Comparison of ENCODE assay signal across 12 mouse cellular contexts in the genomic region with DNA sequence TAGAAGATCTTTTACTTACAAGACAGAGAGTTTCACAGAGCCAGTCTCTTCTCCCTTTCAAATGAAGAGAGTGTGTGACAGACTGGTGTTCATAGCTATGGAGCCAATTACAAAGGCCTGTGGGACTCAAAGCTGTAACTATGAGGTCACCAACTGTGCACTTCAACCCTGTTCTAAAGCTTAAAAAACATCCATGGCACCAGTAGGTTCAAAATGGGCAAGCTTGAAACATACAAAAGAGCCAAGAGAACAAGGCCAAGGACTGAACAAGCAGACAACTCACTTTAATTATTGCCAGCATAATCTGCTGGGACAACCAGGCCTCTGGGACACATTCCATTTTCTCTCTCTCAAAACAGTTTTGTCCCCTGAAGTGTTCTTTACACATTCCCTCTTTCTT. TPM values are rescaled to one million over a fixed set of nuclear protein-coding genes. Genes with fewer than 3 reads are reported as not detected.
DNase-seq lines count a peak whose midpoint lies in the region; ATAC-seq lines count a peak whose summit lies in the region.
"Had no signal": no experiment of that assay in that cellular context is flagged by ENCODE, and none has a peak within 500 bp of the region (broad histone marks: within the 10 kb centered on the region; RNA-seq: fewer than 3 reads in every experiment).

No protein-coding gene starts in this region.

- no peak overlapping the region for H3K9ac ChIP-seq in hindbrain, embryonic 11.5 days (ENCODE audit: low read depth, low read length)
- H3K9ac ChIP-seq in embryonic facial prominence, embryonic 12.5 days = no peak overlapping the region
- no peak overlapping the region; the same call in 1 of the 2 replicates for H3K9ac ChIP-seq in hindbrain, embryonic 13.5 days
- no peak overlapping the region for H3K9ac ChIP-seq in midbrain, embryonic 14.5 days (replicated peaks; ENCODE audit: low read length)

- DNase-seq in hindbrain, embryonic 10.5 days (ENCODE audit: low spot score) = no peak
- no peak for DNase-seq in hindbrain, embryonic 11.5 days (ENCODE audit: low spot score)
- no peak for DNase-seq in midbrain, embryonic 14.5 days
- DNase-seq in layer of hippocampus, adult 8-10 months (ENCODE audit: low spot score in 2 of 2) = no peak
- DNase-seq in thymus, postnatal 36 days = no peak
- DNase-seq: adrenal gland, postnatal 25 days; embryo, embryonic 11 days had no signal

- no peak for ATAC-seq in hindbrain, embryonic 11.5 days (ENCODE audit: low FRiP score)
- ATAC-seq in embryonic facial prominence, embryonic 12.5 days (ENCODE audit: insufficient number of reproducible peaks, insufficient read depth, low FRiP score, low TSS enrichment) = no peak
- no peak for ATAC-seq in hindbrain, embryonic 13.5 days (ENCODE audit: low FRiP score)
- ATAC-seq in midbrain, embryonic 14.5 days (ENCODE audit: low FRiP score, low TSS enrichment) = no peak
- no peak for ATAC-seq in CD4-positive, CD25-positive, alpha-beta regulatory T cell, adult 4 months
- ATAC-seq: inflammation-experienced regulatory T-cells, adult 6 months had no signal

- H3K36me3 ChIP-seq in hindbrain, embryonic 10.5 days = peaks cover 22% of the 10 kb centered on the region
- no peaks in the 10 kb centered on the region for H3K36me3 ChIP-seq in hindbrain, embryonic 11.5 days (ENCODE audit: control insufficient read depth, insufficient read depth, low read length)
- no peaks in the 10 kb centered on the region for H3K36me3 ChIP-seq in embryonic facial prominence, embryonic 12.5 days
- H3K36me3 ChIP-seq in hindbrain, embryonic 13.5 days = no peaks in the 10 kb centered on the region
- H3K36me3 ChIP-seq in midbrain, embryonic 14.5 days (ENCODE audit: control insufficient read depth, insufficient read depth, low read length) = 0 out of 2 replicates have a peak, but pooled peaks cover 6% of the 10 kb centered on the region

- peak overlapping the region; percentile 86 for H3K4me3 ChIP-seq in hindbrain, embryonic 10.5 days
- H3K4me3 ChIP-seq in hindbrain, embryonic 11.5 days (ENCODE audit: low read depth, low read length) = no peak overlapping the region; the same call in 1 of the 2 replicates
- no peak overlapping the region for H3K4me3 ChIP-seq in embryonic facial prominence, embryonic 12.5 days
- peak overlapping the region; percentile 3; the same call in 1 of the 2 replicates for H3K4me3 ChIP-seq in hindbrain, embryonic 13.5 days
- H3K4me3 ChIP-seq in midbrain, embryonic 14.5 days (replicated peaks; ENCODE audit: low read depth, low read length) = no peak overlapping the region

- no peaks in the 10 kb centered on the region for H3K27me3 ChIP-seq in hindbrain, embryonic 10.5 days (ENCODE audit: insufficient read depth, poor library complexity, severe bottlenecking)
- H3K27me3 ChIP-seq in hindbrain, embryonic 11.5 days (ENCODE audit: control insufficient read depth, insufficient read depth, low read length) = no peaks in the 10 kb centered on the region
- H3K27me3 ChIP-seq in embryonic facial prominence, embryonic 12.5 days = no peaks in the 10 kb centered on the region
- H3K27me3 ChIP-seq in hindbrain, embryonic 13.5 days = no peaks in the 10 kb centered on the region
- H3K27me3 ChIP-seq in midbrain, embryonic 14.5 days (ENCODE audit: control insufficient read depth, insufficient read depth, low read length) = no peaks in the 10 kb centered on the region

- H3K27ac ChIP-seq in hindbrain, embryonic 10.5 days = no peak overlapping the region
- H3K27ac ChIP-seq in hindbrain, embryonic 11.5 days (ENCODE audit: low read depth, low read length) = no peak overlapping the region
- no peak overlapping the region for H3K27ac ChIP-seq in embryonic facial prominence, embryonic 12.5 days
- no peak overlapping the region for H3K27ac ChIP-seq in hindbrain, embryonic 13.5 days
- no peak overlapping the region for H3K27ac ChIP-seq in midbrain, embryonic 14.5 days (replicated peaks; ENCODE audit: low read depth, low read length)

- no peak overlapping the region for H3K4me2 ChIP-seq in hindbrain, embryonic 11.5 days (replicated peaks; ENCODE audit: low read depth, low read length)
- H3K4me2 ChIP-seq in embryonic facial prominence, embryonic 12.5 days (replicated peaks) = peak overlapping the region; percentile 91
- H3K4me2 ChIP-seq in hindbrain, embryonic 13.5 days = peak overlapping the region; percentile 94
- H3K4me2 ChIP-seq in midbrain, embryonic 14.5 days (ENCODE audit: low read length) = peak overlapping the region; percentile 74

- peaks cover 42% of the 10 kb centered on the region for H3K4me1 ChIP-seq in hindbrain, embryonic 10.5 days (replicated peaks)
- H3K4me1 ChIP-seq in hindbrain, embryonic 11.5 days (replicated peaks; ENCODE audit: control insufficient read depth, insufficient read depth, low read length) = no peaks in the 10 kb centered on the region
- H3K4me1 ChIP-seq in embryonic facial prominence, embryonic 12.5 days = peaks cover 27% of the 10 kb centered on the region
- peaks cover 46% of the 10 kb centered on the region for H3K4me1 ChIP-seq in hindbrain, embryonic 13.5 days (replicated peaks)
- peaks cover 25% of the 10 kb centered on the region for H3K4me1 ChIP-seq in midbrain, embryonic 14.5 days (ENCODE audit: control insufficient read depth, insufficient read depth, low read length)

- no peaks in the 10 kb centered on the region for H3K9me3 ChIP-seq in hindbrain, embryonic 10.5 days
- no peaks in the 10 kb centered on the region for H3K9me3 ChIP-seq in hindbrain, embryonic 11.5 days (ENCODE audit: control insufficient read depth, low read length)
- no peaks in the 10 kb centered on the region for H3K9me3 ChIP-seq in embryonic facial prominence, embryonic 12.5 days
- H3K9me3 ChIP-seq in hindbrain, embryonic 13.5 days = no peaks in the 10 kb centered on the region
- no peaks in the 10 kb centered on the region for H3K9me3 ChIP-seq in midbrain, embryonic 14.5 days (ENCODE audit: control insufficient read depth, low read length)

RNA-seq across cellular contexts. Expression of gene Cdip1, which starts 1.9 kb away (rescaled TPM):
- 109 and 111 TPM in 2 replicates for polyA plus RNA-seq in hindbrain, embryonic 10.5 days (2016; fragmentation: Nextera tagmentation; extraction: Ambion mirVana)
- 76.1 and 80.5 TPM in 2 replicates for polyA plus RNA-seq in hindbrain, embryonic 11.5 days (2014; fragmentation: Nextera tagmentation; extraction: Ambion mirVana)
- polyA plus RNA-seq in embryonic facial prominence, embryonic 12.5 days (2016; fragmentation: Nextera tagmentation; extraction: Ambion mirVana) = 96.8 and 99.7 TPM in 2 replicates
- polyA plus RNA-seq in hindbrain, embryonic 13.5 days (2015; fragmentation: Nextera tagmentation; extraction: Ambion mirVana) = 111 and 116 TPM in 2 replicates
- 98.1 and 103 TPM in 2 replicates for polyA plus RNA-seq in midbrain, embryonic 14.5 days (2014; fragmentation: Nextera tagmentation; extraction: Ambion mirVana)
- 10 to 100 TPM; 32.8 to 56.2 TPM for polyA plus RNA-seq in CD4-positive, CD25-positive, alpha-beta regulatory T cell, adult 4 months (2017; shearing (Covaris generic))
- total RNA-seq in layer of hippocampus, adult 8-10 months (2022) = 100 to 1,000 TPM; 214 to 244 (median 233) TPM

RNA-seq across cellular contexts. Expression of gene 4930562C15Rik, which starts 47.0 kb away (rescaled TPM):
- polyA plus RNA-seq in hindbrain, embryonic 10.5 days (2016; fragmentation: Nextera tagmentation; extraction: Ambion mirVana) = 0.51 and 0.55 TPM in 2 replicates
- 0.11 and 0.17 TPM in 2 replicates for polyA plus RNA-seq in hindbrain, embryonic 11.5 days (2014; fragmentation: Nextera tagmentation; extraction: Ambion mirVana)
- 0.50 and 0.67 TPM in 2 replicates for polyA plus RNA-seq in embryonic facial prominence, embryonic 12.5 days (2016; fragmentation: Nextera tagmentation; extraction: Ambion mirVana)
- 0.65 TPM in 2 replicates for polyA plus RNA-seq in hindbrain, embryonic 13.5 days (2015; fragmentation: Nextera tagmentation; extraction: Ambion mirVana)
- polyA plus RNA-seq in midbrain, embryonic 14.5 days (2014; fragmentation: Nextera tagmentation; extraction: Ambion mirVana) = 0.42 and 0.61 TPM in 2 replicates
- 1 to 10 TPM in 1 of 2 experiments, under 1 TPM in 1; 0.68 to 1.3 TPM for polyA plus RNA-seq in CD4-positive, CD25-positive, alpha-beta regulatory T cell, adult 4 months (2017; shearing (Covaris generic))
- total RNA-seq in layer of hippocampus, adult 8-10 months (2022) = not detected
- total RNA-seq: adrenal gland, postnatal 25 days; megakaryocyte progenitor cell, adult 5-6 weeks had no signal

Comparison
In these comparisons a context has a peak if more than half of its experiments do, and no peak if none do; other contexts are left out.
1. H3K4me3 ChIP-seq: peak in hindbrain, embryonic 10.5 days (single experiment) and hindbrain, embryonic 13.5 days (single experiment); none in hindbrain, embryonic 11.5 days (single experiment), embryonic facial prominence, embryonic 12.5 days (single experiment) and midbrain, embryonic 14.5 days (single experiment).